Mouse (Mus musculus): ENCODE results near the gene Il17re. TPM values are rescaled to one million over a fixed set of nuclear protein-coding genes. Genes with fewer than 3 reads are reported as not detected.

Gene Il17re
- polyA plus RNA-seq, 1 experiment: 0.47 TPM

GRCm38 (mm10) chr6:113501388-113502084 is 43.3 kb downstream of the Il17re start, which contains the start of gene Prrt3:
Gene Prrt3 (minus strand): TSS chr6:113501931.
- Histone ChIP-seq H3K4me3 (ENCODE audit: insufficient read depth, low read length) (no peak within 1 kb of the TSS), H3K4me1 (ENCODE audit: control insufficient read depth, insufficient read depth, low read length) (no peaks in the 10 kb centered on the region), H3K27ac (ENCODE audit: insufficient read depth, low read depth, low read length) (no peak within 1 kb of the TSS)
- TF ChIP-seq CTCF (IDR thresholded peaks at IDR 0.05; ENCODE audit: low read depth, low read length) (no peak), POLR2A (IDR thresholded peaks at IDR 0.05; ENCODE audit: borderline replicate concordance, low read depth, low read length) (no peak)

GRCm38 (mm10) chr6:113502801-113503200 is 44.5 kb downstream of the Il17re start:
- no peak overlapping the region for H3K4me3 ChIP-seq (ENCODE audit: insufficient read depth, low read length)
- no peaks in the 10 kb centered on the region for H3K4me1 ChIP-seq (ENCODE audit: control insufficient read depth, insufficient read depth, low read length)
- TF ChIP-seq CTCF (IDR thresholded peaks at IDR 0.05; ENCODE audit: low read depth, low read length) (no peak), POLR2A (IDR thresholded peaks at IDR 0.05; ENCODE audit: borderline replicate concordance, low read depth, low read length) (no peak)
- no peak overlapping the region for H3K27ac ChIP-seq (ENCODE audit: insufficient read depth, low read depth, low read length)

DNA sequence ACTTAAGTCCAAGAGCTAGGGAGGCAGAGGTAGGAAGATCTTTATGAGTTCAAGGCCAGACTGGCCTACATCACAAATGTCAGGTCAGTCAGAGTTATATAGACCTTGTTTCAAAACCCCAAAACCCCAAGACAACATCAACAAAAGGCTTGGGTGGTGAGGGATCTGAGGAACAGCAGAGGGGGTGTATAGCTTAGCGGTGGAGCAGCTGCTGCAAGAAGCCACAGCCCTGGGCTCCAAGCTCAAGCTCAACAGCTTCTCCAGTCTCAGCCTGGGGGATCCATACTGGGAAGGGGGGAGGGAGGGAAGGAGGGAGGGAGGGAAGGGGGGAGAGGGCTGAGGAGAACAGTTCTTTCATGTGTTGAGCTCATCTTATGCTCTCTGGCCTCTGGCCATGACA is 47.4 kb downstream of the Il17re start:
- no peak overlapping the region for H3K27ac ChIP-seq (ENCODE audit: insufficient read depth, low read depth, low read length)
- H3K4me1 ChIP-seq (ENCODE audit: control insufficient read depth, insufficient read depth, low read length): no peaks in the 10 kb centered on the region
- no peak for TF ChIP-seq POLR2A (IDR thresholded peaks at IDR 0.05; ENCODE audit: borderline replicate concordance, low read depth, low read length)
- TF ChIP-seq CTCF (IDR thresholded peaks at IDR 0.05; ENCODE audit: low read depth, low read length): no peak
- H3K4me3 ChIP-seq (ENCODE audit: insufficient read depth, low read length): no peak overlapping the region

DNA sequence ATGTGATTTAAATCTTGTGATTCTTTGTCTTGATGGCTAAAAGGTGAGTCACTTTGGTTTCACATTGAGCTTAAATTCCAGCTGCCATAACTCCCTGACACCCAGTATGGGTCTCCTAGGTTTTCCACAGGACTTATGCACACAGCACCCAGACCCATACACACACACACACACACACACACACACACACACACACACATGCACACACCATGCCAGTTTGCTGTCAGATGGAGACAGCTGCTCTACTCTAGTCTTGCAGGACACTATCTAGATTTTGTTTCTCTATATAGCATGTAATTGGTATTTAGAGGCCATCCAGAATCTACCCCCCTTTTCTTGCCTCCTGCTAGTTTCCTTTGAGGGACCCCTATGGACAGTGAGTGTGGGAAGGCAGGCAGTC is 48.8 kb downstream of the Il17re start:
- Histone ChIP-seq H3K4me1 (ENCODE audit: control insufficient read depth, insufficient read depth, low read length) (no peaks in the 10 kb centered on the region), H3K27ac (ENCODE audit: insufficient read depth, low read depth, low read length) (no peak overlapping the region), H3K4me3 (ENCODE audit: insufficient read depth, low read length) (no peak overlapping the region)
- TF ChIP-seq POLR2A (IDR thresholded peaks at IDR 0.05; ENCODE audit: borderline replicate concordance, low read depth, low read length) (no peak), CTCF (IDR thresholded peaks at IDR 0.05; ENCODE audit: low read depth, low read length) (no peak)

DNA sequence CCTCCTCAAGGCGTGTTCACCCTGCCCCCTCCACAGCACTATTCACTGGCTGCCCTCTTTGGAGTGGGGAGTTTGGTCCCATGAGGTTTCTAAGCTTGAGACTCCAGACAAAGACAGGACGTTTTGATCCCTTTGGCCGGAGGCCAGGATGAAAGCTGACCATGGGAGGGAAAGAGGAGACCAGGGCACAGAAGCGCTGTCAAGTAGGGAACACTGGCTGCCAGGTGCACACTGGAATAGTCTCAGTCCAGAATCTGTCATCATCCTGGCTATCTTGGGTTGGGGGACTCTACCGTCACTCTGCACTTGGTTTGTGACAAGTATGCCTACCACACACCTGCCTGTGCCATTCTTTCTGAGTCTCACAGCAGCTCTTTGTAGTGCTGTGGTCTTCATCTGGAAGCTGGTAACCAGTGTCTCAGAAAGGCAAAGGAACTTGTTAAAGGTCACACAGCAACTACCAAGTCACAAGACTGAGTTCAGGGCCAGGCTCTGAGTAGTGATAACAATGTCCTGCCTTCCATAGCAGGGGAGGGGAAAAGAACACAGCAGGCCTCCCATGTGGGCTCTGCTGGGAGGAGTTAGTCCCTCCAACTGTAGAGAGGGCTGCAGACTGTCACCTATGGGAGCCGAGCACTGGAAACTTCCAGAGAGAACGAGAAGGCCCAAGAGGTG is 50.1 kb downstream of the Il17re start:
- H3K27ac ChIP-seq (ENCODE audit: insufficient read depth, low read depth, low read length): no peak overlapping the region
- TF ChIP-seq CTCF (IDR thresholded peaks at IDR 0.05; ENCODE audit: low read depth, low read length) (no peak), POLR2A (IDR thresholded peaks at IDR 0.05; ENCODE audit: borderline replicate concordance, low read depth, low read length) (no peak)
- no peaks in the 10 kb centered on the region for H3K4me1 ChIP-seq (ENCODE audit: control insufficient read depth, insufficient read depth, low read length)
- H3K4me3 ChIP-seq (ENCODE audit: insufficient read depth, low read length): no peak overlapping the region

DNA sequence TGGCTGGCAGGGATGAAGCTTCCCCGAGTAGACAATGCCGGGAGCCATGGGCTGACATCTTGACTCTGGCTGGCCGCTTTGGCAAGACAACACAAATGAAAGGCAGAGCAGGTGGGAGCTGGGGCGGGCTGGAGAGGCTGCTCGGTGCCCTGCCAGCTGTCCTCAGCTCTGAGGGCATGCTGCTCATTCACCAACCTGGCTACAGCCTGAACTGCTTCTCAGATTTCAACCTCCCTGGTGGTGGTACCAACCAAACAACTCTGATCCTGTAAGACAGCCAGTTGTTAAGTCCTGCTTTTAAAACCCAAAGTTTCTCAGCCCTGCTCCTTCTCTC is 50.6 kb downstream of the Il17re start:
- TF ChIP-seq CTCF (IDR thresholded peaks at IDR 0.05; ENCODE audit: low read depth, low read length) (no peak), POLR2A (IDR thresholded peaks at IDR 0.05; ENCODE audit: borderline replicate concordance, low read depth, low read length) (no peak)
- H3K4me1 ChIP-seq (ENCODE audit: control insufficient read depth, insufficient read depth, low read length): no peaks in the 10 kb centered on the region
- H3K4me3 ChIP-seq (ENCODE audit: insufficient read depth, low read length): no peak overlapping the region
- no peak overlapping the region for H3K27ac ChIP-seq (ENCODE audit: insufficient read depth, low read depth, low read length)

GRCm38 (mm10) chr6:113513944-113514343 is 55.7 kb downstream of the Il17re start:
- Histone ChIP-seq H3K27ac (ENCODE audit: insufficient read depth, low read depth, low read length) (no peak overlapping the region), H3K4me3 (ENCODE audit: insufficient read depth, low read length) (no peak overlapping the region), H3K4me1 (ENCODE audit: control insufficient read depth, insufficient read depth, low read length) (peaks cover 8% of the 10 kb centered on the region)
- no peak for TF ChIP-seq POLR2A (IDR thresholded peaks at IDR 0.05; ENCODE audit: borderline replicate concordance, low read depth, low read length)
- TF ChIP-seq CTCF (IDR thresholded peaks at IDR 0.05; ENCODE audit: low read depth, low read length): no peak

DNA sequence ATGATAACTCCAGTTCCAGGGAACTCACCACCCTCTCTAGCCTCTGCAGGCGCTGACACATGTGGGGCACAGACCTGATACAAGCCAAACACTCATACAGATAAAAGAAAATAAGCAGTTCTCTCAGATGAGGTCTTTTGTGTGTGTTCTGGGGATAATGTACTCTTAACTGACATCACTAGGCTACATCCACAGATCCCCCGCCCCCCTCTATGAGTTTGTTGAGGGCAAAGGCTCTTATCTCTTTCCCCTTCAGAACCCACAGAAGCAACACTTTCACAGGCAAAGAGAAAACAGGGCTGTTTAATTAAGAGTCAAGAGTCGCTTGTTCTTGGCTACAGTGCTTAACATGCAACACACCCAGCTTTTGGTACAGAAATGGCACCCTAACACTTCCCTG is 56.3 kb downstream of the Il17re start:
- no peak for TF ChIP-seq CTCF (IDR thresholded peaks at IDR 0.05; ENCODE audit: low read depth, low read length)
- no peak for TF ChIP-seq POLR2A (IDR thresholded peaks at IDR 0.05; ENCODE audit: borderline replicate concordance, low read depth, low read length)

GRCm38 (mm10) chr6:113517434-113518080 is 59.3 kb downstream of the Il17re start:
- no peak for TF ChIP-seq POLR2A (IDR thresholded peaks at IDR 0.05; ENCODE audit: borderline replicate concordance, low read depth, low read length)
- TF ChIP-seq CTCF (IDR thresholded peaks at IDR 0.05; ENCODE audit: low read depth, low read length): no peak
- Histone ChIP-seq H3K27ac (ENCODE audit: insufficient read depth, low read depth, low read length) (no peak overlapping the region), H3K4me1 (ENCODE audit: control insufficient read depth, insufficient read depth, low read length) (peaks cover 8% of the 10 kb centered on the region), H3K4me3 (ENCODE audit: insufficient read depth, low read length) (no peak overlapping the region)

More for the DNA sequence above, 56.3 kb downstream of the Il17re start:
- peaks cover 8% of the 10 kb centered on the region for H3K4me1 ChIP-seq (ENCODE audit: control insufficient read depth, insufficient read depth, low read length)
- no peak overlapping the region for H3K27ac ChIP-seq (ENCODE audit: insufficient read depth, low read depth, low read length)
- H3K4me3 ChIP-seq (ENCODE audit: insufficient read depth, low read length): no peak overlapping the region

Other genes with a start within 250 kb of the Il17re start
- gene Mtmr14, start 220.6 kb upstream of the Il17re start, polyA plus RNA-seq (2012; ENCODE audit: insufficient read depth, insufficient read length, missing spikeins): 59.2 and 60.2 TPM in 2 replicates
- not detected in 2 replicates for gene Cpne9, start 176.2 kb upstream of the Il17re start, polyA plus RNA-seq (2012; ENCODE audit: insufficient read depth, insufficient read length, missing spikeins)
- 31.6 and 34.1 TPM in 2 replicates for gene Brpf1, start 151.3 kb upstream of the Il17re start, polyA plus RNA-seq (2012; ENCODE audit: insufficient read depth, insufficient read length, missing spikeins)
- 14.9 and 15.0 TPM in 2 replicates for gene Ogg1, start 131.5 kb upstream of the Il17re start, polyA plus RNA-seq (2012; ENCODE audit: insufficient read depth, insufficient read length, missing spikeins)
- gene Camk1, start 114.5 kb upstream of the Il17re start, polyA plus RNA-seq (2012; ENCODE audit: insufficient read depth, insufficient read length, missing spikeins): 216 and 226 TPM in 2 replicates
- gene Tada3, start 80.6 kb upstream of the Il17re start, polyA plus RNA-seq (2012; ENCODE audit: insufficient read depth, insufficient read length, missing spikeins): 28.6 and 30.2 TPM in 2 replicates
- gene Arpc4, start 80.4 kb upstream of the Il17re start, polyA plus RNA-seq (2012; ENCODE audit: insufficient read depth, insufficient read length, missing spikeins): 503 and 507 TPM in 2 replicates
- gene Ttll3, start 69.2 kb upstream of the Il17re start, polyA plus RNA-seq (2012; ENCODE audit: insufficient read depth, insufficient read length, missing spikeins): 12.2 and 12.5 TPM in 2 replicates
- gene Rpusd3, start 39.1 kb upstream of the Il17re start, polyA plus RNA-seq (2012; ENCODE audit: insufficient read depth, insufficient read length, missing spikeins): 4.6 and 6.5 TPM in 2 replicates
- 0.32 TPM in 1 of 2 replicates, not detected in the other for gene Cidec, start 22.7 kb upstream of the Il17re start, polyA plus RNA-seq (2012; ENCODE audit: insufficient read depth, insufficient read length, missing spikeins)
- gene Jagn1, start 15.9 kb upstream of the Il17re start, polyA plus RNA-seq (2012; ENCODE audit: insufficient read depth, insufficient read length, missing spikeins): 28.4 and 31.5 TPM in 2 replicates
- gene Il17rc, start 12.9 kb downstream of the Il17re start, polyA plus RNA-seq (2012; ENCODE audit: insufficient read depth, insufficient read length, missing spikeins): not detected in 2 replicates
- 22.0 and 23.9 TPM in 2 replicates for gene Creld1, start 24.8 kb downstream of the Il17re start, polyA plus RNA-seq (2012; ENCODE audit: insufficient read depth, insufficient read length, missing spikeins)
- gene Prrt3, start 43.4 kb downstream of the Il17re start, polyA plus RNA-seq (2012; ENCODE audit: insufficient read depth, insufficient read length, missing spikeins): not detected in 2 replicates
- gene Emc3, start 73.2 kb downstream of the Il17re start, polyA plus RNA-seq (2012; ENCODE audit: insufficient read depth, insufficient read length, missing spikeins): 82.6 and 88.7 TPM in 2 replicates
- gene Fancd2, start 73.2 kb downstream of the Il17re start, polyA plus RNA-seq (2012; ENCODE audit: insufficient read depth, insufficient read length, missing spikeins): 6.9 and 7.8 TPM in 2 replicates
- gene Fancd2os, start 142.2 kb downstream of the Il17re start, polyA plus RNA-seq (2012; ENCODE audit: insufficient read depth, insufficient read length, missing spikeins): not detected in 2 replicates
- 300 and 316 TPM in 2 replicates for gene Brk1, start 146.3 kb downstream of the Il17re start, polyA plus RNA-seq (2012; ENCODE audit: insufficient read depth, insufficient read length, missing spikeins)
- gene Vhl, start 165.5 kb downstream of the Il17re start, polyA plus RNA-seq (2012; ENCODE audit: insufficient read depth, insufficient read length, missing spikeins): 27.7 and 30.8 TPM in 2 replicates
- gene Irak2, start 180.0 kb downstream of the Il17re start, polyA plus RNA-seq (2012; ENCODE audit: insufficient read depth, insufficient read length, missing spikeins): 54.3 and 57.5 TPM in 2 replicates
- gene Tatdn2, start 238.6 kb downstream of the Il17re start, polyA plus RNA-seq (2012; ENCODE audit: insufficient read depth, insufficient read length, missing spikeins): 27.9 and 32.1 TPM in 2 replicates